Mouse (Mus musculus) urinary bladder, adult 18-20 months (tissue): Measurements from ENCODE around the gene Fubp1.

ENCODE experiments used
- DNase-seq, 2 experiments: peaks; one replicate each; pipeline ENCODE4 v3.0.0; 2022; ENCODE audit warnings: low spot score in 2 of 2, mixed read lengths in 2 of 2

The Fubp1 gene

GRCm38 (mm10) chr3:152235805-152236204 lies 25.6 kb downstream of the Fubp1 start:
- no peak for DNase-seq

GRCm38 (mm10) chr3:152238836-152239235 lies 28.6 kb downstream of the Fubp1 start:
- no peak for DNase-seq

- no peak for DNase-seq
These were observed 29.4 kb downstream of the Fubp1 start for GRCm38 (mm10) chr3:152239592-152239991.

GRCm38 (mm10) chr3:152241098-152241497 lies 30.9 kb downstream of the Fubp1 start:
- no peak for DNase-seq

- DNase-seq, result no peak
These were observed 33.1 kb downstream of the Fubp1 start for GRCm38 (mm10) chr3:152243304-152243703.

- DNase-seq, result no peak
These were observed 35.2 kb downstream of the Fubp1 start for GRCm38 (mm10) chr3:152245273-152245910.

- DNase-seq, result no peak
These were observed 37.5 kb downstream of the Fubp1 start for GRCm38 (mm10) chr3:152247708-152248107.

GRCm38 (mm10) chr3:152250487-152250886 lies 40.3 kb downstream of the Fubp1 start:
- no peak for DNase-seq

- no peak for DNase-seq
These were observed 47.3 kb downstream of the Fubp1 start for GRCm38 (mm10) chr3:152257528-152257927.

GRCm38 (mm10) chr3:152259409-152259808 lies 49.2 kb downstream of the Fubp1 start:
- peak; percentile 43 to 62 for DNase-seq

- no peak for DNase-seq
These were observed 50.1 kb downstream of the Fubp1 start for GRCm38 (mm10) chr3:152260362-152260761.

GRCm38 (mm10) chr3:152261436-152261835 lies 51.2 kb downstream of the Fubp1 start:
- DNase-seq, result no peak

- DNase-seq, result no peak
These were observed 51.7 kb downstream of the Fubp1 start for GRCm38 (mm10) chr3:152261948-152262347.

GRCm38 (mm10) chr3:152264374-152264773 lies 54.2 kb downstream of the Fubp1 start:
- DNase-seq, result no peak

- DNase-seq, result no peak
These were observed 54.6 kb downstream of the Fubp1 start for GRCm38 (mm10) chr3:152264830-152265229.

- peak; percentile 45 to 59 for DNase-seq
These were observed 55.3 kb downstream of the Fubp1 start for GRCm38 (mm10) chr3:152265351-152266035.

GRCm38 (mm10) chr3:152266036-152266421 lies 55.8 kb downstream of the Fubp1 start, which contains the start of gene Nexn:
TSS of gene Nexn (minus strand) at chr3:152266350.
- no peak for DNase-seq

GRCm38 (mm10) chr3:152268099-152268498 lies 57.9 kb downstream of the Fubp1 start:
- no peak for DNase-seq

- no peak for DNase-seq
These were observed 61.0 kb downstream of the Fubp1 start for GRCm38 (mm10) chr3:152271071-152271710.

GRCm38 (mm10) chr3:152271876-152272275 lies 61.7 kb downstream of the Fubp1 start:
- no peak for DNase-seq

GRCm38 (mm10) chr3:152272974-152273685 lies 62.9 kb downstream of the Fubp1 start:
- DNase-seq, result no peak

- no peak for DNase-seq
These were observed 64.8 kb downstream of the Fubp1 start for GRCm38 (mm10) chr3:152275008-152275407.
